Comparison of ENCODE assay signal across 8 mouse cellular contexts in the genomic region with DNA sequence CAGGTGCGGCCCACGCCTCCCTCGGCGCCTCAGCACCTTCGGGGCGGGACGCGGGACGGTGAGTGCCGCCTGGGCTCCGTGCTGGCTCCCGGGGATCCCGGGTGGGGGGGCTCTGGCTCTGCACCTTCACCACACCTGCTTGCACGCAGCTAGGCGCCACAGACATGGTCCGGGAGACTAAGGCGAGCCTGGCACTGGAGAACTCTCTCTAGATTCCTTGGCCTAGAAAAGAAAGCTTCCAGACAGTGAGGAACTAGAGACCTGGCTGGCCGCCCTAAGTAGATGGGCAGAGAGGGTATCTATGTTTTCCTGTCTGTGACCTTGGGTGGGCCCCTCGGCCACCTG. TPM values are rescaled to one million over a fixed set of nuclear protein-coding genes. Genes with fewer than 3 reads are reported as not detected.
DNase-seq lines count a peak whose midpoint lies in the region; ATAC-seq and TF ChIP-seq lines count a peak whose summit lies in the region.

No protein-coding gene starts in this region.

- H3K9me3 ChIP-seq in embryonic facial prominence, embryonic 14.5 days (ENCODE audit: control insufficient read depth, low read length) = no peaks in the 10 kb centered on the region
- H3K9me3 ChIP-seq in intestine, embryonic 15.5 days = no peaks in the 10 kb centered on the region
- no peaks in the 10 kb centered on the region for H3K9me3 ChIP-seq in neural tube, embryonic 12.5 days

- 0 out of 2 replicates have a peak overlapping the region, but pooled peaks have one; percentile 10 for H3K27ac ChIP-seq in embryonic facial prominence, embryonic 14.5 days (replicated peaks; ENCODE audit: low read depth, low read length)
- peak overlapping the region; percentile 69 for H3K27ac ChIP-seq in intestine, embryonic 15.5 days
- H3K27ac ChIP-seq in neural tube, embryonic 12.5 days = no peak overlapping the region

- peak; percentile 60 for ATAC-seq in embryonic facial prominence, embryonic 14.5 days (ENCODE audit: low read depth)
- no peak; the same call in 1 of the 2 replicates for ATAC-seq in intestine, embryonic 15.5 days
- peak; percentile 68 for ATAC-seq in neural tube, embryonic 12.5 days (ENCODE audit: low FRiP score, low read depth)
- no peak for ATAC-seq in CD4-positive, CD25-positive, alpha-beta regulatory T cell, adult 4 months
- ATAC-seq in granulocyte monocyte progenitor cell, adult 5-6 weeks (replicated peaks; ENCODE audit: poor library complexity, severe bottlenecking) = no peak

- TF ChIP-seq CTCF in lung, adult 2 months (IDR thresholded peaks at IDR 0.05; ENCODE audit: insufficient read depth, low read length) = no peak

- H3K4me3 ChIP-seq in lung, adult 2 months (replicated peaks; ENCODE audit: extremely low read depth, low read depth, low read length) = peak overlapping the region; percentile 67
- H3K4me3 ChIP-seq in embryonic facial prominence, embryonic 14.5 days (ENCODE audit: low read depth, low read length) = peak overlapping the region; percentile 76
- peak overlapping the region; percentile 78 for H3K4me3 ChIP-seq in intestine, embryonic 15.5 days (replicated peaks)
- H3K4me3 ChIP-seq in neural tube, embryonic 12.5 days = peak overlapping the region; percentile 70

- DNase-seq in lung, adult 2 months = no peak
- DNase-seq in lung, adult 18-20 months = no peak
- no peak for DNase-seq in embryonic facial prominence, embryonic 14.5 days (ENCODE audit: low spot score)
- DNase-seq in right cerebral cortex, postnatal 4 days = no peak

- H3K9ac ChIP-seq in embryonic facial prominence, embryonic 14.5 days (ENCODE audit: low read depth, low read length) = peak overlapping the region; percentile 72
- peak overlapping the region; percentile 66 for H3K9ac ChIP-seq in intestine, embryonic 15.5 days
- peak overlapping the region; percentile 80 for H3K9ac ChIP-seq in neural tube, embryonic 12.5 days

- peaks cover 7% of the 10 kb centered on the region; the same call in 1 of the 2 replicates for H3K4me1 ChIP-seq in lung, adult 2 months (ENCODE audit: control insufficient read depth, insufficient read depth, low read length)
- 0 out of 2 replicates have a peak, but pooled peaks cover 2% of the 10 kb centered on the region for H3K4me1 ChIP-seq in embryonic facial prominence, embryonic 14.5 days (ENCODE audit: control insufficient read depth, insufficient read depth, low read length)
- 0 out of 2 replicates have a peak, but pooled peaks cover 13% of the 10 kb centered on the region for H3K4me1 ChIP-seq in intestine, embryonic 15.5 days (replicated peaks)
- peaks cover 8% of the 10 kb centered on the region; the same call in 1 of the 2 replicates for H3K4me1 ChIP-seq in neural tube, embryonic 12.5 days

- TF ChIP-seq POLR2A in lung, adult 2 months (IDR thresholded peaks at IDR 0.05; ENCODE audit: borderline replicate concordance, extremely low read depth, low read depth, low read length) = no peak

- peaks cover 12% of the 10 kb centered on the region; the same call in 1 of the 2 replicates for H3K27me3 ChIP-seq in embryonic facial prominence, embryonic 14.5 days (replicated peaks; ENCODE audit: control insufficient read depth, insufficient read depth, low read length)
- no peaks in the 10 kb centered on the region for H3K27me3 ChIP-seq in intestine, embryonic 15.5 days (replicated peaks)
- H3K27me3 ChIP-seq in neural tube, embryonic 12.5 days (replicated peaks) = peaks cover 5% of the 10 kb centered on the region

- WGBS in lung, adult 2 months = under 1% methylated on average over 19 of the region's 19 CpGs
- 2% methylated on average over 7 of the region's 19 CpGs for WGBS in embryonic facial prominence, embryonic 14.5 days
- WGBS in intestine, embryonic 15.5 days = 1% methylated on average over 19 of the region's 19 CpGs
- WGBS in neural tube, embryonic 12.5 days = 2% methylated on average over 19 of the region's 19 CpGs

- H3K4me2 ChIP-seq in embryonic facial prominence, embryonic 14.5 days (ENCODE audit: low read depth, low read length) = peak overlapping the region; percentile 92
- peak overlapping the region; percentile 82 for H3K4me2 ChIP-seq in intestine, embryonic 15.5 days (replicated peaks)
- H3K4me2 ChIP-seq in neural tube, embryonic 12.5 days (replicated peaks) = peak overlapping the region; percentile 89

- H3K36me3 ChIP-seq in embryonic facial prominence, embryonic 14.5 days (ENCODE audit: control insufficient read depth, insufficient read depth, low read length) = no peaks in the 10 kb centered on the region
- 0 out of 2 replicates have a peak, but pooled peaks cover 2% of the 10 kb centered on the region for H3K36me3 ChIP-seq in intestine, embryonic 15.5 days
- no peaks in the 10 kb centered on the region for H3K36me3 ChIP-seq in neural tube, embryonic 12.5 days

RNA-seq across cellular contexts. Expression of gene Klhl36, which starts 0.3 kb away (rescaled TPM):
- 28.9 and 47.8 TPM in 2 replicates for polyA plus RNA-seq in lung, adult 2 months (2012; rRNA removed)
- 8.6 and 10.1 TPM in 2 replicates for polyA plus RNA-seq in embryonic facial prominence, embryonic 14.5 days (2014; fragmentation: Nextera tagmentation; extraction: Ambion mirVana)
- 12.4 and 13.8 TPM in 2 replicates for polyA plus RNA-seq in intestine, embryonic 15.5 days (2015; fragmentation: Nextera tagmentation; extraction: Ambion mirVana)
- 10.8 and 10.9 TPM in 2 replicates for polyA plus RNA-seq in neural tube, embryonic 12.5 days (2016; fragmentation: Nextera tagmentation; extraction: Ambion mirVana)
- 10 to 100 TPM in 1 of 2 experiments, 1 to 10 TPM in 1; 6.2 to 11.6 TPM for polyA plus RNA-seq in CD4-positive, CD25-positive, alpha-beta regulatory T cell, adult 4 months (2017; shearing (Covaris generic))
- total RNA-seq in granulocyte monocyte progenitor cell, adult 5-6 weeks (2014; fragmentation: Nextera tagmentation) = 2.5 and 5.3 TPM in 2 replicates
- 3.5 and 6.7 TPM in 2 replicates for total RNA-seq in granulocyte monocyte progenitor cell, adult 5-6 weeks (2017)

RNA-seq across cellular contexts. Expression of gene Cotl1, which starts 22.0 kb away (rescaled TPM):
- polyA plus RNA-seq in lung, adult 2 months (2012; rRNA removed) = 155 and 180 TPM in 2 replicates
- 255 and 299 TPM in 2 replicates for polyA plus RNA-seq in embryonic facial prominence, embryonic 14.5 days (2014; fragmentation: Nextera tagmentation; extraction: Ambion mirVana)
- polyA plus RNA-seq in intestine, embryonic 15.5 days (2015; fragmentation: Nextera tagmentation; extraction: Ambion mirVana) = 152 and 167 TPM in 2 replicates
- polyA plus RNA-seq in neural tube, embryonic 12.5 days (2016; fragmentation: Nextera tagmentation; extraction: Ambion mirVana) = 219 and 263 TPM in 2 replicates
- 100 to 1,000 TPM; 131 to 191 TPM for polyA plus RNA-seq in CD4-positive, CD25-positive, alpha-beta regulatory T cell, adult 4 months (2017; shearing (Covaris generic))
- total RNA-seq in granulocyte monocyte progenitor cell, adult 5-6 weeks (2014; fragmentation: Nextera tagmentation) = 136 and 152 TPM in 2 replicates
- 127 and 150 TPM in 2 replicates for total RNA-seq in granulocyte monocyte progenitor cell, adult 5-6 weeks (2017)

RNA-seq across cellular contexts. Expression of gene Usp10, which starts 47.8 kb away (rescaled TPM):
- polyA plus RNA-seq in lung, adult 2 months (2012; rRNA removed) = 70.9 and 78.1 TPM in 2 replicates
- polyA plus RNA-seq in embryonic facial prominence, embryonic 14.5 days (2014; fragmentation: Nextera tagmentation; extraction: Ambion mirVana) = 90.5 and 93.0 TPM in 2 replicates
- 123 and 136 TPM in 2 replicates for polyA plus RNA-seq in intestine, embryonic 15.5 days (2015; fragmentation: Nextera tagmentation; extraction: Ambion mirVana)
- 137 and 142 TPM in 2 replicates for polyA plus RNA-seq in neural tube, embryonic 12.5 days (2016; fragmentation: Nextera tagmentation; extraction: Ambion mirVana)
- polyA plus RNA-seq in CD4-positive, CD25-positive, alpha-beta regulatory T cell, adult 4 months (2017; shearing (Covaris generic)) = 10 to 100 TPM; 56.3 to 97.3 TPM
- total RNA-seq in granulocyte monocyte progenitor cell, adult 5-6 weeks (2014; fragmentation: Nextera tagmentation) = 91.5 and 110 TPM in 2 replicates
- total RNA-seq in granulocyte monocyte progenitor cell, adult 5-6 weeks (2017) = 56.4 and 69.3 TPM in 2 replicates

RNA-seq across cellular contexts. Expression of gene Gm20388, which starts 48.3 kb away (rescaled TPM):
- 58.5 and 67.8 TPM in 2 replicates for polyA plus RNA-seq in lung, adult 2 months (2012; rRNA removed)
- polyA plus RNA-seq in embryonic facial prominence, embryonic 14.5 days (2014; fragmentation: Nextera tagmentation; extraction: Ambion mirVana) = 1.5 TPM in 1 of 2 replicates, not detected in the other
- polyA plus RNA-seq in intestine, embryonic 15.5 days (2015; fragmentation: Nextera tagmentation; extraction: Ambion mirVana) = 3.0 TPM in 1 of 2 replicates, not detected in the other
- not detected in 2 replicates for polyA plus RNA-seq in neural tube, embryonic 12.5 days (2016; fragmentation: Nextera tagmentation; extraction: Ambion mirVana)
- 10 to 100 TPM; 10.7 to 12.8 TPM for polyA plus RNA-seq in CD4-positive, CD25-positive, alpha-beta regulatory T cell, adult 4 months (2017; shearing (Covaris generic))
- 7.1 and 23.8 TPM in 2 replicates for total RNA-seq in granulocyte monocyte progenitor cell, adult 5-6 weeks (2014; fragmentation: Nextera tagmentation)
- total RNA-seq in granulocyte monocyte progenitor cell, adult 5-6 weeks (2017) = 18.5 and 25.8 TPM in 2 replicates

Comparison
In these comparisons a context has a peak if more than half of its experiments do, and no peak if none do; other contexts are left out.
1. ATAC-seq: peak in embryonic facial prominence, embryonic 14.5 days (single experiment) and neural tube, embryonic 12.5 days (single experiment); none in intestine, embryonic 15.5 days (single experiment), CD4-positive, CD25-positive, alpha-beta regulatory T cell, adult 4 months (single experiment) and granulocyte monocyte progenitor cell, adult 5-6 weeks (single experiment).
2. Peak in every context shown above with its lines, with median percentiles within 50 percentile points of each other: H3K4me3 ChIP-seq, H3K4me2 ChIP-seq and H3K9ac ChIP-seq.